Mouse (Mus musculus): Measurements from ENCODE around the gene Lmbr1. TPM values are rescaled to one million over a fixed set of nuclear protein-coding genes. Genes with fewer than 3 reads are reported as not detected.
A peak's percentile ranks its signal among the peaks of the same experiment; 100 is the strongest.

Lmbr1 gene
- polyA plus RNA-seq, 1 experiment from 2014 or later: 10.8 TPM

- H3K9ac ChIP-seq (replicated peaks; ENCODE audit: low read length): no peak overlapping the region
- H3K4me2 ChIP-seq (ENCODE audit: low read depth, low read length): no peak overlapping the region
- H3K4me3 ChIP-seq (ENCODE audit: low read depth, low read length): no peak overlapping the region
- H3K4me1 ChIP-seq (ENCODE audit: control insufficient read depth, insufficient read depth, low read length): no peaks in the 10 kb centered on the region
- no peaks in the 10 kb centered on the region for H3K27me3 ChIP-seq (ENCODE audit: control insufficient read depth, insufficient read depth, low read length)
- no peak overlapping the region for H3K27ac ChIP-seq (replicated peaks; ENCODE audit: low read depth, low read length)
- 71% methylated on average over 1 of the region's 1 CpGs for WGBS
- no peaks in the 10 kb centered on the region for H3K36me3 ChIP-seq (replicated peaks; ENCODE audit: control insufficient read depth, insufficient read depth, low read depth, low read length)
- no peaks in the 10 kb centered on the region for H3K9me3 ChIP-seq (replicated peaks; ENCODE audit: control insufficient read depth, low read length)
- no peak for ATAC-seq (replicated peaks; ENCODE audit: insufficient number of reproducible peaks, low FRiP score, low TSS enrichment, low read depth)
- DNase-seq (ENCODE audit: low spot score): no peak
Measured at GRCm38 (mm10) chr5:29251496-29251873, 126.7 kb downstream of the Lmbr1 start.

GRCm38 (mm10) chr5:29250795-29251495, 127.2 kb downstream of the Lmbr1 start:
- Histone ChIP-seq H3K27ac (replicated peaks; ENCODE audit: low read depth, low read length) (no peak overlapping the region), H3K4me1 (ENCODE audit: control insufficient read depth, insufficient read depth, low read length) (no peaks in the 10 kb centered on the region), H3K36me3 (replicated peaks; ENCODE audit: control insufficient read depth, insufficient read depth, low read depth, low read length) (no peaks in the 10 kb centered on the region), H3K9ac (replicated peaks; ENCODE audit: low read length) (no peak overlapping the region), H3K9me3 (replicated peaks; ENCODE audit: control insufficient read depth, low read length) (no peaks in the 10 kb centered on the region), H3K4me2 (ENCODE audit: low read depth, low read length) (no peak overlapping the region), H3K27me3 (ENCODE audit: control insufficient read depth, insufficient read depth, low read length) (no peaks in the 10 kb centered on the region), H3K4me3 (ENCODE audit: low read depth, low read length) (no peak overlapping the region)
- WGBS: 55% methylated on average over 8 of the region's 8 CpGs
- DNase-seq (ENCODE audit: low spot score): peak; percentile 23
- ATAC-seq (replicated peaks; ENCODE audit: insufficient number of reproducible peaks, low FRiP score, low TSS enrichment, low read depth): no peak

- Histone ChIP-seq H3K9ac (replicated peaks; ENCODE audit: low read length) (no peak overlapping the region), H3K27me3 (ENCODE audit: control insufficient read depth, insufficient read depth, low read length) (no peaks in the 10 kb centered on the region), H3K4me2 (ENCODE audit: low read depth, low read length) (no peak overlapping the region), H3K4me1 (ENCODE audit: control insufficient read depth, insufficient read depth, low read length) (no peaks in the 10 kb centered on the region), H3K36me3 (replicated peaks; ENCODE audit: control insufficient read depth, insufficient read depth, low read depth, low read length) (no peaks in the 10 kb centered on the region), H3K9me3 (replicated peaks; ENCODE audit: control insufficient read depth, low read length) (no peaks in the 10 kb centered on the region), H3K27ac (replicated peaks; ENCODE audit: low read depth, low read length) (no peak overlapping the region), H3K4me3 (ENCODE audit: low read depth, low read length) (no peak overlapping the region)
- DNase-seq (ENCODE audit: low spot score): no peak
- no peak for ATAC-seq (replicated peaks; ENCODE audit: insufficient number of reproducible peaks, low FRiP score, low TSS enrichment, low read depth)
- WGBS: no CpG with 5 or more reads among the region's 1 CpGs
Measured at GRCm38 (mm10) chr5:29244769-29245168, 133.4 kb downstream of the Lmbr1 start.

DNA sequence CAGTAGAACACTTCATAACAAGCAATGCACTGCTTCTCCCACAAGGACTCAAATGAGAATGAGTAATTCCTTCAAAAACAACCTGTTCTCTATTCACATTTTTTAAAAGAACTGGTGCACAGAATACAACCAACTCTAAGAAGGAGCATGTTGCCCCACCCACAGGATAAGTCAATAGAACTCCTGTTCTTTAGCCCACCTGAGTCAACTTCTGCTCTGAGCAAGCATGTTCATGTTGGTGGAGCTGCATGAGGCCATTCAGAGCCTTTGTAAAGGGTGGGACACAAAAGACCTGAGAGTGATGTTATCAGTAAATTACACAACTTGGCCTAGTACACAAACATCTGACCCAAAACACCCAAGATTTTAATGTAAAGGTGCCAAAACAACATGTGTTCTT, 139.8 kb downstream of the Lmbr1 start:
- no peak overlapping the region for H3K4me2 ChIP-seq (ENCODE audit: low read depth, low read length)
- no peaks in the 10 kb centered on the region for H3K9me3 ChIP-seq (replicated peaks; ENCODE audit: control insufficient read depth, low read length)
- no peak for ATAC-seq (replicated peaks; ENCODE audit: insufficient number of reproducible peaks, low FRiP score, low TSS enrichment, low read depth)
- no peak overlapping the region for H3K4me3 ChIP-seq (ENCODE audit: low read depth, low read length)
- H3K4me1 ChIP-seq (ENCODE audit: control insufficient read depth, insufficient read depth, low read length): no peaks in the 10 kb centered on the region
- no peak overlapping the region for H3K9ac ChIP-seq (replicated peaks; ENCODE audit: low read length)
- no peaks in the 10 kb centered on the region for H3K36me3 ChIP-seq (replicated peaks; ENCODE audit: control insufficient read depth, insufficient read depth, low read depth, low read length)
- H3K27me3 ChIP-seq (ENCODE audit: control insufficient read depth, insufficient read depth, low read length): no peaks in the 10 kb centered on the region
- H3K27ac ChIP-seq (replicated peaks; ENCODE audit: low read depth, low read length): no peak overlapping the region
- DNase-seq (ENCODE audit: low spot score): no peak

DNA sequence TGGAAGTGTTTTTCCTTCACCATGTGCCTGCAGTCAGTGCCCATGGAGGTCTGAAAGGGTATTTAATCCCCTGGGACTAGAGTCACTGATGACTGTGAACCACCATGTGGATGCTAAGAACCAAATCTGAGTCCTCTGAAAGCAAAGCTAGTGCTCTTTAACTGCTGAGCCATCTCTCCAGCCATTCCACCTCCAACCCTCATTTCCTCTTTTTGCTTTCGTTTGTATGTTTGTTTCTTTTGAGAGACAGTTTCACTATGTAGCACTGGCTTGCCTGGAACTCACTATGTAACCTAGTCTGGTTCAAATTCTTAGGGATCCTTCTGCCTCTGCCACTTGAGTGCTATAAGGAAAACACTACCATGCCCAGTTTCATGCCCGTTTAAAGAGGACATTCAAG, 147.7 kb downstream of the Lmbr1 start:
- 77% methylated on average over 2 of the region's 2 CpGs for WGBS
- ATAC-seq (replicated peaks; ENCODE audit: insufficient number of reproducible peaks, low FRiP score, low TSS enrichment, low read depth) (no peak), DNase-seq (ENCODE audit: low spot score) (no peak)
- no peak overlapping the region for H3K9ac ChIP-seq (replicated peaks; ENCODE audit: low read length)
- H3K4me1 ChIP-seq (ENCODE audit: control insufficient read depth, insufficient read depth, low read length): no peaks in the 10 kb centered on the region
- no peak overlapping the region for H3K4me2 ChIP-seq (ENCODE audit: low read depth, low read length)
- no peak overlapping the region for H3K4me3 ChIP-seq (ENCODE audit: low read depth, low read length)
- H3K27me3 ChIP-seq (ENCODE audit: control insufficient read depth, insufficient read depth, low read length): no peaks in the 10 kb centered on the region
- no peaks in the 10 kb centered on the region for H3K36me3 ChIP-seq (replicated peaks; ENCODE audit: control insufficient read depth, insufficient read depth, low read depth, low read length)
- H3K9me3 ChIP-seq (replicated peaks; ENCODE audit: control insufficient read depth, low read length): no peaks in the 10 kb centered on the region
- no peak overlapping the region for H3K27ac ChIP-seq (replicated peaks; ENCODE audit: low read depth, low read length)

DNA sequence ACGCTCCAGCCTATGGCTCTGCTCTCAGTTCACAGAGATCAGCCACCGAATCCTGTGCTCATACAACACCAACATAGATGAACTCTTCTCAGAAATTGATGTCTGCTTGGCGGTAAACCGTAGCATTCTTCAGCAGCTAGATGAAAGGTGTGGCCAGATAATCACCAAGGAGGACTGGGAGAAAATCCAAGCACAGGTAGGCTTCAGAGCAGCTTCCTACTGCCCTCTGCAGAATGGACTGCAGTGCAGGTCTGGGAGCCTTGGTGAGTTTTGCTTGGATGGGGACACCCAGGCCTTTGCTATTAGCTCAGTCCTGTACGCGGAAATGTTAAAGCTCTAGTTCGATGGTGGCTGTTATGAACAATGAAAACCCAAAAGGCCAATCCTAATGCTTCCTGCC, 154.1 kb downstream of the Lmbr1 start:
- Histone ChIP-seq H3K4me3 (ENCODE audit: low read depth, low read length) (no peak overlapping the region), H3K36me3 (replicated peaks; ENCODE audit: control insufficient read depth, insufficient read depth, low read depth, low read length) (no peaks in the 10 kb centered on the region), H3K27ac (replicated peaks; ENCODE audit: low read depth, low read length) (no peak overlapping the region), H3K4me2 (ENCODE audit: low read depth, low read length) (no peak overlapping the region), H3K27me3 (ENCODE audit: control insufficient read depth, insufficient read depth, low read length) (no peaks in the 10 kb centered on the region), H3K4me1 (ENCODE audit: control insufficient read depth, insufficient read depth, low read length) (no peaks in the 10 kb centered on the region), H3K9ac (replicated peaks; ENCODE audit: low read length) (no peak overlapping the region), H3K9me3 (replicated peaks; ENCODE audit: control insufficient read depth, low read length) (no peaks in the 10 kb centered on the region)
- no peak for ATAC-seq (replicated peaks; ENCODE audit: insufficient number of reproducible peaks, low FRiP score, low TSS enrichment, low read depth)
- WGBS: 94% methylated on average over 7 of the region's 7 CpGs
- DNase-seq (ENCODE audit: low spot score): no peak

- H3K27me3 ChIP-seq (ENCODE audit: control insufficient read depth, insufficient read depth, low read length): no peaks in the 10 kb centered on the region
- DNase-seq (ENCODE audit: low spot score) (no peak), ATAC-seq (replicated peaks; ENCODE audit: insufficient number of reproducible peaks, low FRiP score, low TSS enrichment, low read depth) (no peak)
- H3K4me3 ChIP-seq (ENCODE audit: low read depth, low read length): no peak overlapping the region
- H3K36me3 ChIP-seq (replicated peaks; ENCODE audit: control insufficient read depth, insufficient read depth, low read depth, low read length): no peaks in the 10 kb centered on the region
- H3K27ac ChIP-seq (replicated peaks; ENCODE audit: low read depth, low read length): no peak overlapping the region
- no peak overlapping the region for H3K4me2 ChIP-seq (ENCODE audit: low read depth, low read length)
- H3K9ac ChIP-seq (replicated peaks; ENCODE audit: low read length): no peak overlapping the region
- no peaks in the 10 kb centered on the region for H3K9me3 ChIP-seq (replicated peaks; ENCODE audit: control insufficient read depth, low read length)
- H3K4me1 ChIP-seq (ENCODE audit: control insufficient read depth, insufficient read depth, low read length): no peaks in the 10 kb centered on the region
- WGBS: 79% methylated on average over 3 of the region's 3 CpGs
Measured at GRCm38 (mm10) chr5:29217997-29218396, 160.2 kb downstream of the Lmbr1 start.

- no peak overlapping the region for H3K9ac ChIP-seq (replicated peaks; ENCODE audit: low read length)
- WGBS: 67% methylated on average over 4 of the region's 4 CpGs
Measured at GRCm38 (mm10) chr5:29211980-29212555, 166.1 kb downstream of the Lmbr1 start.

More at GRCm38 (mm10) chr5:29211980-29212555, 166.1 kb downstream of the Lmbr1 start:
- no peak overlapping the region for H3K4me2 ChIP-seq (ENCODE audit: low read depth, low read length)
- H3K36me3 ChIP-seq (replicated peaks; ENCODE audit: control insufficient read depth, insufficient read depth, low read depth, low read length): no peaks in the 10 kb centered on the region
- no peaks in the 10 kb centered on the region for H3K27me3 ChIP-seq (ENCODE audit: control insufficient read depth, insufficient read depth, low read length)
- H3K27ac ChIP-seq (replicated peaks; ENCODE audit: low read depth, low read length): no peak overlapping the region
- no peak for DNase-seq (ENCODE audit: low spot score)
- ATAC-seq (replicated peaks; ENCODE audit: insufficient number of reproducible peaks, low FRiP score, low TSS enrichment, low read depth): no peak
- no peak overlapping the region for H3K4me3 ChIP-seq (ENCODE audit: low read depth, low read length)
- H3K9me3 ChIP-seq (replicated peaks; ENCODE audit: control insufficient read depth, low read length): no peaks in the 10 kb centered on the region
- no peaks in the 10 kb centered on the region for H3K4me1 ChIP-seq (ENCODE audit: control insufficient read depth, insufficient read depth, low read length)

Data from embryonic facial prominence, embryonic 11.5 days (tissue).